Mouse (Mus musculus): ENCODE data around the gene Spryd4. TPM values are rescaled to one million over a fixed set of nuclear protein-coding genes. Genes with fewer than 3 reads are reported as not detected.
"Not testable (repeated sequence)": the region's sequence is repeated elsewhere in the genome, so short reads cannot be mapped to it uniquely, and the experiment has no call there.

Gene Spryd4
- polyA plus RNA-seq, 1 experiment from 2014 or later: 24.5 TPM

DNA sequence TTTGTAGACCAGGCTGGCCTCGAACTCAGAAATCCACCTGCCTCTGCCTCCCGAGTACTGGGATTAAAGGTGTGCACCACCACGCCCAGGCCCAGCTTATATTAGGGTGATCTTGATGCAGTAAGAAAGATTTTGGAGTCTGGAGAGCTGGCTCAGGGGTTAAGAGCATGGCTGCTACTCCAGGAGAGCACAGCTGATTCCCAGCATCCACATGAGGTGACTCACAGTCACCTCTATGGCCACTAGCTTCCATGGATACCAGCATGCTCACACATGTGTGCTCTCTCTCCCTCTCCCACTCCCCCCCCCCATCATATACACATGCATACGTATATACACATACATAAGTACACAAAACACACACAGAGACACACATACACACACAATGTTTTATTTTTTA is 34.3 kb downstream of the Spryd4 start:
- ATAC-seq (ENCODE audit: low FRiP score): 0 out of 2 replicates have a peak, but pooled peaks have one; percentile 52
- H3K4me1 ChIP-seq: peaks cover 18% of the 10 kb centered on the region
- no peaks in the 10 kb centered on the region for H3K27me3 ChIP-seq
- no peaks in the 10 kb centered on the region for H3K36me3 ChIP-seq
- 83% methylated on average over 4 of the region's 4 CpGs for WGBS
- H3K9me3 ChIP-seq (replicated peaks): no peaks in the 10 kb centered on the region
- no peak overlapping the region for H3K27ac ChIP-seq
- H3K9ac ChIP-seq: no peak overlapping the region
- H3K4me2 ChIP-seq (replicated peaks): no peak overlapping the region
- no peak overlapping the region for H3K4me3 ChIP-seq

DNA sequence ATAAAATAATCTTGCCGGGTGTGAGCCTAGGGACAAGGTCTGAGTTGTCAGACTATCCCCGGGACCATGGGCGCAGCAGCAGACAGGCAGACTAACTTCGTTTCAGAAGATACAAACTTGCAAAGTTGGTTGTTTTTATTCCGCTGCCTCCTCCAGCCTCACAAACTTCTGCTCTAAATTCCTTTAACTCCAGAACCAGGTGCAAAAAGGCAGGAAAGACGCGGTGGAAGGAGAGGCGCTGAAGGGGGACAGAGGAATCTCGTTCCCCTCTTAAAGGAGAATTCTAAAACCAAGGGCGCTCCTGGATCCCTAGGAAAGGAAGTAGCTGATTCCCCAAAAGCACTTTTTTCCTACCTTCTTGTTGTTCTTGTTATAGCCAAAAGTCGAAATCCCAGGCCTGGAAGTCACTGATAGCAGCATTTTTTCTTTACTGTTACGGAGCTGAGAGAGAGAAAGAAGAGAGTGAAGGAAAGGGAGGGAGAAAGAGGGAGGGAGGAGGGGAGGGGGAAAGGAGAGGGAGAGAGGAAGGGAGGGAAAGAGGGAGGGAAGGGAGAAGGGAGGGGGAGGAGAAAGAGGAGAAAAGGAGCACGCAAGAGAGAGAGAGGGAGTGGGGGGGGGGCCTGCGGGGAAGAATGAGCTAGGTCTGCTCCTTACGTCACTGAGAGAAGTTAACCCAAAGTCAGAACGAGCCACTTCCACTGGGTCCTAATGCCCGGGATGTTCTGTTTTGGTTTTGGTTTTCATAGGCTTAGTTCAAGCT is 35.4 kb downstream of the Spryd4 start:
- Histone ChIP-seq H3K27me3 (no peaks in the 10 kb centered on the region), H3K4me3 (peak overlapping the region; percentile 52), H3K9me3 (replicated peaks) (no peaks in the 10 kb centered on the region), H3K4me1 (peaks cover 18% of the 10 kb centered on the region), H3K9ac (peak overlapping the region; percentile 63), H3K27ac (peak overlapping the region; percentile 78), H3K4me2 (replicated peaks) (peak overlapping the region; percentile 65), H3K36me3 (no peaks in the 10 kb centered on the region)
- under 1% methylated on average over 17 of the region's 17 CpGs for WGBS
- ATAC-seq (ENCODE audit: low FRiP score): peak; percentile 85

DNA sequence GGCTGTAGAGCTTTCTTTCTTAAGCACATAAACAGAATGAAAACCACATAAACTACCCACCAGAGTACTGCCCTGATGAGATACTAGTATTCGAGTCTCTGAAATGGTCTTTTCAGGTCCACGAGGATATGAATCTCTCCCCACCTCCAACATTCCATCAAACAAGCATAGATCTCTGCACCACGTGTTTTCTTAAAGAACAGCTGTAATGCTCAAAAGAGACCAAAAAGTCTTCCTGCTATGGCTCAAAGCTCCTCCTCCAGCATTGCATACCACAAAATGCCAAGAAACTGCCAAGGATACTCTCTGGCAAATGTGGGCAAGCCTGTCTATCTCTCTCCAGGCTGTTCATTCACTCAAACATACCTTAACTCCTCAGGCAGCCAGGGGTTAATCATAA is 36.3 kb downstream of the Spryd4 start:
- Histone ChIP-seq H3K27me3 (no peaks in the 10 kb centered on the region), H3K4me2 (replicated peaks) (peak overlapping the region; percentile 65), H3K4me3 (peak overlapping the region; percentile 52), H3K9ac (peak overlapping the region; percentile 63), H3K4me1 (peaks cover 18% of the 10 kb centered on the region), H3K27ac (no peak overlapping the region), H3K9me3 (replicated peaks) (no peaks in the 10 kb centered on the region), H3K36me3 (no peaks in the 10 kb centered on the region)
- WGBS: 23% methylated on average over 3 of the region's 3 CpGs
- ATAC-seq (ENCODE audit: low FRiP score): no peak

DNA sequence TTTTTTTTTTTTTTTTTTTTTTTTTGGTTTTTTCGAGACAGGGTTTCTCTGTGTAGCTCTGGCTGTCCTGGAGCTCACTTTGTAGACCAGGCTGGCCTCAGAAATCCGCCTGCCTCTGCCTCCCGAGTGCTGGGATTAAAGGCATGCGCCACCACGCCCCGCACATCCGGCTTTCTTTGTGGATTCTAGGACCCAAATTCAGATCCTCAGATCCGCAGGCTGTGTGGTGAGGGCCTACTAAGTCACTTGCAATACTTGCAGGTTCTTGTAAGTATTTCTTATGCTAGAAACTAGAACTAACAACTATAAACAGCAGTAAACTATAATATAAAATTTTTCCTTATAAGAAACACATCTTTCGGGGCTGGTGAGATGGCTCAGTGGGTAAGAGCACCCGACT is 40.3 kb downstream of the Spryd4 start:
- not testable (repeated sequence) for H3K9me3 ChIP-seq (replicated peaks); H3K27me3 ChIP-seq; H3K9ac ChIP-seq; H3K36me3 ChIP-seq; H3K4me2 ChIP-seq (replicated peaks); ATAC-seq (ENCODE audit: low FRiP score); H3K27ac ChIP-seq; H3K4me3 ChIP-seq
- WGBS: 97% methylated on average over 10 of the region's 10 CpGs
- peaks cover 18% of the 10 kb centered on the region for H3K4me1 ChIP-seq

DNA sequence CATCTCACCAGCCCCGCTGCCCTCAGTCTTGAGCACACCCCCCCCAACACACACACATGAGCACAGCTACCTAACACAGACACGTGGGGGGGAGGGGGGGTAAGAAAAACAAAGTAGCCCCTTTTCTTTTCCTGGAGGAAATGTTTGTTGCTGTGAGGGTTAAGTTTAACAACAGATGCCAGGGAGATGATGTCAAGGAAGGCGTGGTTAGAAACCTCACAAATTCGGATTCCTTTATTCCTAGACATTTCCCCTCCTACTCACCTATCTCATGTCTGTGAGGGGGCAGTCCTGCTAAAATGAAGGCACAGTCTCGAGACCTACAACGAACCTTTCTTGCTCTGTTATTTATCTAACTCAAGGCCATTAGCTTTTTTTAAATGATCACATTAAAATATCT is 44.5 kb downstream of the Spryd4 start:
- no peak for ATAC-seq (ENCODE audit: low FRiP score)
- 63% methylated on average over 6 of the region's 6 CpGs for WGBS

DNA sequence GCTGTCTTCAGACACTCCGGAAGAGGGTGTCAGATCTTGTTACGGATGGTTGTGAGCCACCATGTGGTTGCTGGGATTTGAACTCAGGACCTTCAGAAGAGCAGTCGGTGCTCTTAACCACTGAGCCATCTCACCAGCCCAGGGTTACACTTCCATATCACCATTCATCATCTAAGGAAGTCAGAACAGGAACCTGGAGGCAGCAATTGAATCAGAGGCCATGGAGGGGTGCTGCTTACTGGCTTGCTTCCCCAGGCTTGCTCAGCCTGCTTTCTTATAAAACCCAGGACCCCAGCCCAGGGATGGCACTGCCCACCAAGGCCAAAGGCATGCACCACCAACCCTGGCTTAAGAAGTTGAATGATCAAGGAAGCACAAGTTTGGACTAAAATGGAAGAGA is 45.9 kb downstream of the Spryd4 start:
- H3K4me2 ChIP-seq (replicated peaks); H3K4me1 ChIP-seq; H3K27ac ChIP-seq; H3K27me3 ChIP-seq; H3K9ac ChIP-seq; H3K9me3 ChIP-seq (replicated peaks); H3K36me3 ChIP-seq; ATAC-seq (ENCODE audit: low FRiP score); H3K4me3 ChIP-seq: not testable (repeated sequence)
- WGBS: 96% methylated on average over 3 of the region's 3 CpGs

More for the DNA sequence above, 44.5 kb downstream of the Spryd4 start:
- H3K27me3 ChIP-seq: no peaks in the 10 kb centered on the region
- H3K4me3 ChIP-seq: no peak overlapping the region
- no peak overlapping the region for H3K9ac ChIP-seq
- H3K4me1 ChIP-seq: no peaks in the 10 kb centered on the region
- H3K27ac ChIP-seq: no peak overlapping the region
- no peaks in the 10 kb centered on the region for H3K9me3 ChIP-seq (replicated peaks)
- no peaks in the 10 kb centered on the region for H3K36me3 ChIP-seq
- no peak overlapping the region for H3K4me2 ChIP-seq (replicated peaks)

Other genes with a start within 250 kb of the Spryd4 start
- not detected in 2 replicates for gene Hsd17b6, start 204.2 kb downstream of the Spryd4 start, polyA plus RNA-seq (2016; fragmentation: Nextera tagmentation; extraction: Ambion mirVana)
- 50.9 and 54.1 TPM in 2 replicates for gene Prim1, start 196.6 kb downstream of the Spryd4 start, polyA plus RNA-seq (2016; fragmentation: Nextera tagmentation; extraction: Ambion mirVana)
- gene Naca, start 176.2 kb downstream of the Spryd4 start, polyA plus RNA-seq (2016; fragmentation: Nextera tagmentation; extraction: Ambion mirVana): 673 and 675 TPM in 2 replicates
- 495 and 513 TPM in 2 replicates for gene Ptges3, start 152.9 kb downstream of the Spryd4 start, polyA plus RNA-seq (2016; fragmentation: Nextera tagmentation; extraction: Ambion mirVana)
- gene Atp5b, start 128.5 kb downstream of the Spryd4 start, polyA plus RNA-seq (2016; fragmentation: Nextera tagmentation; extraction: Ambion mirVana): 1,948 and 1,970 TPM in 2 replicates
- gene Baz2a, start 120.2 kb downstream of the Spryd4 start, polyA plus RNA-seq (2016; fragmentation: Nextera tagmentation; extraction: Ambion mirVana): 12.8 and 15.4 TPM in 2 replicates
- gene Rbms2, start 31.5 kb downstream of the Spryd4 start, polyA plus RNA-seq (2016; fragmentation: Nextera tagmentation; extraction: Ambion mirVana): 22.5 and 25.5 TPM in 2 replicates
- gene Gls2, start 17.4 kb downstream of the Spryd4 start, polyA plus RNA-seq (2016; fragmentation: Nextera tagmentation; extraction: Ambion mirVana): 0.61 and 0.70 TPM in 2 replicates
- not detected in 2 replicates for gene Mip, start 14.0 kb upstream of the Spryd4 start, polyA plus RNA-seq (2016; fragmentation: Nextera tagmentation; extraction: Ambion mirVana)
- 46.2 and 53.7 TPM in 2 replicates for gene Timeless, start 20.3 kb upstream of the Spryd4 start, polyA plus RNA-seq (2016; fragmentation: Nextera tagmentation; extraction: Ambion mirVana)
- gene Apon, start 42.3 kb upstream of the Spryd4 start, polyA plus RNA-seq (2016; fragmentation: Nextera tagmentation; extraction: Ambion mirVana): 0.34 and 0.40 TPM in 2 replicates
- gene Apof, start 56.9 kb upstream of the Spryd4 start, polyA plus RNA-seq (2016; fragmentation: Nextera tagmentation; extraction: Ambion mirVana): not detected in 2 replicates
- gene Stat2, start 58.8 kb upstream of the Spryd4 start, polyA plus RNA-seq (2016; fragmentation: Nextera tagmentation; extraction: Ambion mirVana): 23.1 and 26.5 TPM in 2 replicates
- 0.22 TPM in 1 of 2 replicates, not detected in the other for gene Il23a, start 86.9 kb upstream of the Spryd4 start, polyA plus RNA-seq (2016; fragmentation: Nextera tagmentation; extraction: Ambion mirVana)
- gene Pan2, start 91.5 kb upstream of the Spryd4 start, polyA plus RNA-seq (2016; fragmentation: Nextera tagmentation; extraction: Ambion mirVana): 33.5 and 34.1 TPM in 2 replicates
- 242 and 244 TPM in 2 replicates for gene Cnpy2, start 110.7 kb upstream of the Spryd4 start, polyA plus RNA-seq (2016; fragmentation: Nextera tagmentation; extraction: Ambion mirVana)
- gene Cs, start 125.9 kb upstream of the Spryd4 start, polyA plus RNA-seq (2016; fragmentation: Nextera tagmentation; extraction: Ambion mirVana): 207 and 208 TPM in 2 replicates
- gene Coq10a, start 157.2 kb upstream of the Spryd4 start, polyA plus RNA-seq (2016; fragmentation: Nextera tagmentation; extraction: Ambion mirVana): 31.7 and 32.8 TPM in 2 replicates
- 13.6 and 13.7 TPM in 2 replicates for gene Ankrd52, start 165.3 kb upstream of the Spryd4 start, polyA plus RNA-seq (2016; fragmentation: Nextera tagmentation; extraction: Ambion mirVana)
- gene Slc39a5, start 189.4 kb upstream of the Spryd4 start, polyA plus RNA-seq (2016; fragmentation: Nextera tagmentation; extraction: Ambion mirVana): 0.43 TPM in 1 of 2 replicates, not detected in the other
- gene Nabp2, start 199.7 kb upstream of the Spryd4 start, polyA plus RNA-seq (2016; fragmentation: Nextera tagmentation; extraction: Ambion mirVana): 102 and 104 TPM in 2 replicates
- 60.8 and 61.4 TPM in 2 replicates for gene Rnf41, start 199.8 kb upstream of the Spryd4 start, polyA plus RNA-seq (2016; fragmentation: Nextera tagmentation; extraction: Ambion mirVana)
- 195 and 215 TPM in 2 replicates for gene Smarcc2, start 247.4 kb upstream of the Spryd4 start, polyA plus RNA-seq (2016; fragmentation: Nextera tagmentation; extraction: Ambion mirVana)

Measured in hindbrain, embryonic 12.5 days (tissue).